Mouse (Mus musculus) midbrain, embryonic 12.5 days (tissue): ENCODE measurements around the gene Tmem189. TPM values are rescaled to one million over a fixed set of nuclear protein-coding genes. Genes with fewer than 3 reads are reported as not detected.

Source experiments
- ATAC-seq: fragments of 200-750 bp; cut with Nextera tagmentation; 2 replicates; pipeline ENCODE4 v1.8.0; 2017; ENCODE audit warnings: low read depth, moderate TSS enrichment, moderate library complexity; ENCODE audit not compliant: low FRiP score
- H3K27ac ChIP-seq: fragments of 300-500 bp; sonication (generic); replicated peaks from 2 replicates; pipeline ENCODE4 v1.5.1; 2016; ENCODE audit warnings: mild to moderate bottlenecking
- H3K27me3 ChIP-seq: fragments of 300-500 bp; sonication (generic); 2 replicates; pipeline ENCODE4 v1.6.1; 2016; ENCODE audit warnings: mild to moderate bottlenecking
- H3K36me3 ChIP-seq: fragments of 300-500 bp; sonication (generic); 2 replicates; pipeline ENCODE4 v1.6.1; 2016
- H3K4me1 ChIP-seq: fragments of 300-500 bp; sonication (generic); 2 replicates; pipeline ENCODE4 v1.6.1; 2016
- H3K4me2 ChIP-seq: fragments of 300-500 bp; sonication (generic); replicated peaks from 2 replicates; pipeline ENCODE4 v1.6.1; 2016; ENCODE audit warnings: mild to moderate bottlenecking, moderate library complexity
- H3K4me3 ChIP-seq: fragments of 300-500 bp; sonication (generic); 2 replicates; pipeline ENCODE4 v1.5.1; 2016; ENCODE audit warnings: mild to moderate bottlenecking
- H3K9ac ChIP-seq: fragments of 300-500 bp; sonication (generic); replicated peaks from 2 replicates; pipeline ENCODE4 v1.6.1; 2016; ENCODE audit warnings: mild to moderate bottlenecking, moderate library complexity
- H3K9me3 ChIP-seq: fragments of 300-500 bp; sonication (generic); 2 replicates; pipeline ENCODE4 v1.6.1; 2016; ENCODE audit warnings: mild to moderate bottlenecking
- WGBS: fragments of 180-500 bp; shearing (Covaris S2); methylation state at CpG from one replicate; pipeline ENCODE4 v1.1.7; 2016; 5-methylcytosine and 5-hydroxymethylcytosine counted together
- polyA plus RNA-seq: library from polyadenylated mRNA; unstranded; fragments of >200 nt; fragmentation: Nextera tagmentation; extraction: Ambion mirVana; gene quantifications from 2 replicates; pipeline ENCODE4 v1.2.1, GENCODE M21; 2016

Tmem189 gene
- polyA plus RNA-seq, 1 experiment from 2014 or later: 36.5 TPM

- ATAC-seq: no peak
- Histone ChIP-seq H3K4me1 (peaks cover 2% of the 10 kb centered on the region; the same call in 1 of the 2 replicates), H3K9ac (no peak overlapping the region), H3K27me3 (0 out of 2 replicates have a peak, but pooled peaks cover 6% of the 10 kb centered on the region), H3K4me2 (no peak overlapping the region), H3K4me3 (no peak overlapping the region), H3K36me3 (peaks cover 30% of the 10 kb centered on the region), H3K27ac (no peak overlapping the region), H3K9me3 (no peaks in the 10 kb centered on the region)
- WGBS: 82% methylated on average over 17 of the region's 17 CpGs
Measured at GRCm38 (mm10) chr2:167605817-167606744, 83.5 kb downstream of the Tmem189 start.

GRCm38 (mm10) chr2:167605178-167605794 lies 84.3 kb downstream of the Tmem189 start:
- peaks cover 2% of the 10 kb centered on the region; the same call in 1 of the 2 replicates for H3K4me1 ChIP-seq
- H3K9ac ChIP-seq: no peak overlapping the region
- peak; percentile 80 for ATAC-seq
- H3K4me3 ChIP-seq: no peak overlapping the region
- H3K4me2 ChIP-seq: no peak overlapping the region
- WGBS: 29% methylated on average over 11 of the region's 11 CpGs
- no peaks in the 10 kb centered on the region for H3K9me3 ChIP-seq
- peaks cover 27% of the 10 kb centered on the region for H3K36me3 ChIP-seq
- H3K27ac ChIP-seq: no peak overlapping the region
- 0 out of 2 replicates have a peak, but pooled peaks cover 6% of the 10 kb centered on the region for H3K27me3 ChIP-seq

DNA sequence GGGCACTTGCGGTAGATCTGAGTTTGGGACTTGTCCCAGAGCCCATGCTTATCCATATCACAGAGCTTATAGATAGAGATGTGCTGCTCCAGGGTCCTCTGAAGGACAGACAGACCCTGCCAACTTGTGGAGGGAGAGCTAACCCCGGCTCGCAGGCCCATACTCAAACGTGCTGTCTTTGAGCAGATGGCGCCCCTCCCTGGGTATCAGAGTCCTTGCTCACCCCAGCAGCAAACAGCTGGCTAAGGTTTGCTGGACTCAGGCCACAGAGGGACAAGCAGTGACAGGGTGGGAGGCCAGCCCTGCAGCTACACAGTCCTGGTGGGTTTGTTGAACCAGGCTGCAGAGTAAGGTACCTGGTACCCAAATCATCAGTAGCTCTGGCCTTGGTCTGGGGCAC lies 86.6 kb downstream of the Tmem189 start:
- H3K4me2 ChIP-seq: no peak overlapping the region
- no peaks in the 10 kb centered on the region for H3K9me3 ChIP-seq
- peaks cover 2% of the 10 kb centered on the region; the same call in 1 of the 2 replicates for H3K4me1 ChIP-seq
- no peak overlapping the region for H3K9ac ChIP-seq
- peaks cover 10% of the 10 kb centered on the region for H3K27me3 ChIP-seq
- ATAC-seq: no peak
- peaks cover 14% of the 10 kb centered on the region for H3K36me3 ChIP-seq
- no peak overlapping the region for H3K27ac ChIP-seq
- no peak overlapping the region for H3K4me3 ChIP-seq
- 47% methylated on average over 5 of the region's 5 CpGs for WGBS

DNA sequence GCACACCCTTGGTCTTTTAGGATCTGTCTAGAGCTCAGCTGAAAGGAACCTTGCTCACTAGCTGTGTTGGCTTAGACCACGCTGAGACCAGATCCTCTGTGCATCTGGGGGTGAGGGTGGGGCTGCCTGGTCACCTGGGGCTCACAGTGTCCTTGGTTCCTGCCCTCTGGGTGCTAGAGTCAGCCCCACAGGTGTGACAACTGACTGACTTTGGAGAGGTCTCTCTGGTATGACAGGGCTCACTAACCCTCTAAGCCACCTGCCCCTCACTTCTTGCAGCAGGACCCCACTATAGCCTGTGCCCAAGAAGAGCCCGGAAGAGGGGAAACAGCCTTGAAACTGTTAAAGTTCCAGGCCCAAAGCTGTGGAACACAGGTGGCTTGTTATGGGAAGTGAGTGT lies 87.3 kb downstream of the Tmem189 start:
- ATAC-seq: no peak
- H3K4me2 ChIP-seq: no peak overlapping the region
- H3K4me3 ChIP-seq: no peak overlapping the region
- 77% methylated on average over 2 of the region's 2 CpGs for WGBS
- H3K27me3 ChIP-seq: peaks cover 13% of the 10 kb centered on the region
- peaks cover 11% of the 10 kb centered on the region; the same call in 1 of the 2 replicates for H3K36me3 ChIP-seq
- peaks cover 6% of the 10 kb centered on the region for H3K4me1 ChIP-seq
- H3K9me3 ChIP-seq: no peaks in the 10 kb centered on the region
- no peak overlapping the region for H3K27ac ChIP-seq
- H3K9ac ChIP-seq: no peak overlapping the region

GRCm38 (mm10) chr2:167600481-167600995 lies 89.1 kb downstream of the Tmem189 start:
- no peaks in the 10 kb centered on the region for H3K36me3 ChIP-seq
- no peak overlapping the region for H3K4me2 ChIP-seq
- WGBS: 77% methylated on average over 8 of the region's 8 CpGs
- no peak overlapping the region for H3K4me3 ChIP-seq
- peaks cover 30% of the 10 kb centered on the region for H3K27me3 ChIP-seq
- no peak overlapping the region for H3K9ac ChIP-seq
- ATAC-seq: no peak
- no peaks in the 10 kb centered on the region for H3K9me3 ChIP-seq
- H3K4me1 ChIP-seq: peaks cover 16% of the 10 kb centered on the region
- H3K27ac ChIP-seq: no peak overlapping the region

DNA sequence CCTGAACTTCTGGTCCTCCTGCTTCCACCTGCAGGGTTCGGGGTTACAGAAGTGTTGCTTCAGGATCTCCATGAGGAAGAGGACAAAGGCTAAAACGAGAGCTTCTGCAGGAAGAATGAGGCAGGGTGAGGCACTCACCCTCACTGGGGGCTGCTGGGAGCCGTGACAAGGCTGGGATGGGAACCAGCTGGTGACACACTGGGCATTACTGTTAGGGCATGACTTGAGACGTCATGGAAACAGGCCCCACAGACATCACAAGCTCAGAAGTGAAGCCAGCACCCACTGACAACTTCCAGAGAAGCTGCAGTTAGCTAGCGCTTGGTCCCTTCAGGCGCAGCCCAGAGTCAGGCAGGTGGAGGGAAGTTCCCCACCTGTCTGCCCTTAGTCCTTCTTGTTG lies 89.7 kb downstream of the Tmem189 start:
- no peak overlapping the region for H3K4me3 ChIP-seq
- no peaks in the 10 kb centered on the region for H3K9me3 ChIP-seq
- no peaks in the 10 kb centered on the region for H3K36me3 ChIP-seq
- H3K9ac ChIP-seq: no peak overlapping the region
- no peak for ATAC-seq
- H3K4me1 ChIP-seq: peaks cover 14% of the 10 kb centered on the region
- no peak overlapping the region for H3K4me2 ChIP-seq
- peaks cover 31% of the 10 kb centered on the region for H3K27me3 ChIP-seq
- no peak overlapping the region for H3K27ac ChIP-seq
- WGBS: 68% methylated on average over 6 of the region's 6 CpGs

GRCm38 (mm10) chr2:167599195-167599594 lies 90.4 kb downstream of the Tmem189 start:
- Histone ChIP-seq H3K36me3 (no peaks in the 10 kb centered on the region), H3K4me2 (no peak overlapping the region), H3K4me1 (peaks cover 21% of the 10 kb centered on the region), H3K27me3 (peaks cover 26% of the 10 kb centered on the region), H3K27ac (no peak overlapping the region), H3K9me3 (no peaks in the 10 kb centered on the region), H3K9ac (no peak overlapping the region), H3K4me3 (no peak overlapping the region)
- ATAC-seq: no peak
- WGBS: 75% methylated on average over 5 of the region's 5 CpGs

- Histone ChIP-seq H3K27ac (0 out of 2 replicates have a peak overlapping the region, but pooled peaks have one; percentile 3), H3K4me3 (peak overlapping the region; percentile 25)
Measured at GRCm38 (mm10) chr2:167597492-167598186, 92.0 kb downstream of the Tmem189 start.

GRCm38 (mm10) chr2:167596726-167597491 lies 92.7 kb downstream of the Tmem189 start:
- Histone ChIP-seq H3K4me1 (peaks cover 21% of the 10 kb centered on the region), H3K4me3 (peak overlapping the region; percentile 25)
- 50% methylated on average over 27 of the region's 27 CpGs for WGBS

More at GRCm38 (mm10) chr2:167597492-167598186, 92.0 kb downstream of the Tmem189 start:
- H3K4me1 ChIP-seq: peaks cover 21% of the 10 kb centered on the region
- WGBS: 27% methylated on average over 39 of the region's 40 CpGs
- H3K36me3 ChIP-seq: no peaks in the 10 kb centered on the region
- peaks cover 25% of the 10 kb centered on the region for H3K27me3 ChIP-seq
- H3K4me2 ChIP-seq: peak overlapping the region; percentile 47
- H3K9me3 ChIP-seq: no peaks in the 10 kb centered on the region
- peak overlapping the region; percentile 43 for H3K9ac ChIP-seq
- ATAC-seq: peak; percentile 60; the same call in 1 of the 2 replicates

DNA sequence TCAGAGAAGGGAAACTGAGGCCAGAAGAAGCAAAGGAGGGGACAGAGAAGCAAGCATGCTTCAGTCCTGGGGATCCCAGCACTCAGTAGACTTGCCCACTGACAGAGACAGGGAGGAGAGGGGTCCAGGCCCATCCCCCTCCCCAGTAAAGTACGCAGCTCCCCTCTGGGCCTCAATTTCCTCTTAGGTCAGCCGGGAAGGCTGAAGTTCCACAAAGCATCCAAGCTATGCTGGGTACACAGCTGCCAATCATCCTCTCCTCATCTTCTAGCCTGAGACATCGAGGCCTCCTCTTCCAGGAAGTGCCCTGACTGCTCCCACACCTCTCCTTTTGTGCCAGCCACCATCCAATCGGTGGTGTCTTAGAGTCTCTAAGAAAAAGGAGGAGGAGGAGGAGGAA lies 93.4 kb downstream of the Tmem189 start:
- Histone ChIP-seq H3K27ac (0 out of 2 replicates have a peak overlapping the region, but pooled peaks have one; percentile 4), H3K36me3 (no peaks in the 10 kb centered on the region), H3K4me3 (no peak overlapping the region), H3K4me1 (peaks cover 21% of the 10 kb centered on the region), H3K4me2 (no peak overlapping the region), H3K9ac (no peak overlapping the region), H3K27me3 (peaks cover 25% of the 10 kb centered on the region), H3K9me3 (no peaks in the 10 kb centered on the region)
- 49% methylated on average over 3 of the region's 4 CpGs for WGBS
- ATAC-seq: no peak

More at GRCm38 (mm10) chr2:167596726-167597491, 92.7 kb downstream of the Tmem189 start:
- Histone ChIP-seq H3K4me2 (peak overlapping the region; percentile 47), H3K27me3 (peaks cover 25% of the 10 kb centered on the region), H3K9me3 (no peaks in the 10 kb centered on the region), H3K9ac (peak overlapping the region; percentile 43), H3K36me3 (no peaks in the 10 kb centered on the region), H3K27ac (0 out of 2 replicates have a peak overlapping the region, but pooled peaks have one; percentile 39)
- ATAC-seq: no peak

- H3K4me1 ChIP-seq: peaks cover 21% of the 10 kb centered on the region
- 0 out of 2 replicates have a peak overlapping the region, but pooled peaks have one; percentile 0 for H3K9ac ChIP-seq
- peak overlapping the region; percentile 4; the same call in 1 of the 2 replicates for H3K27ac ChIP-seq
- 53% methylated on average over 14 of the region's 14 CpGs for WGBS
- no peak overlapping the region for H3K4me2 ChIP-seq
- H3K27me3 ChIP-seq: peaks cover 25% of the 10 kb centered on the region
- no peak overlapping the region for H3K4me3 ChIP-seq
- H3K9me3 ChIP-seq: no peaks in the 10 kb centered on the region
- ATAC-seq: no peak
- no peaks in the 10 kb centered on the region for H3K36me3 ChIP-seq
Measured at GRCm38 (mm10) chr2:167595761-167596171, 93.9 kb downstream of the Tmem189 start.
